Mouse (Mus musculus) lung, embryonic 14.5 days (tissue): ENCODE data around the gene 9030025P20Rik. TPM values are rescaled to one million over a fixed set of nuclear protein-coding genes. Genes with fewer than 3 reads are reported as not detected.
"Not testable (repeated sequence)": the region's sequence is repeated elsewhere in the genome, so short reads cannot be mapped to it uniquely, and the experiment has no call there.

Source experiments
- ATAC-seq: fragments of 200-750 bp; cut with Nextera tagmentation; 2 replicates; pipeline ENCODE4 v1.8.0; 2017; ENCODE audit warnings: mild to moderate bottlenecking, moderate TSS enrichment, moderate library complexity; ENCODE audit not compliant: insufficient read depth
- DNase-seq: peaks from one replicate; pipeline ENCODE4 v3.0.0-alpha.2; 2015
- H3K27ac ChIP-seq: fragments of 300-500 bp; sonication (generic); 2 replicates; pipeline ENCODE4 v1.5.1; 2014; ENCODE audit warnings: low read depth, mild to moderate bottlenecking, moderate library complexity
- H3K27me3 ChIP-seq: fragments of 300-500 bp; sonication (generic); 2 replicates; pipeline ENCODE4 v1.6.1; 2014; ENCODE audit warnings: low read length, control low read depth; ENCODE audit not compliant: insufficient read depth
- H3K36me3 ChIP-seq: fragments of 300-500 bp; sonication (generic); 2 replicates; pipeline ENCODE4 v1.6.1; 2014; ENCODE audit warnings: control low read depth; ENCODE audit not compliant: insufficient read depth
- H3K4me1 ChIP-seq: fragments of 300-500 bp; sonication (generic); 2 replicates; pipeline ENCODE4 v1.6.1; 2014; ENCODE audit warnings: antibody characterized with exemption, control low read depth; ENCODE audit not compliant: insufficient read depth
- H3K4me2 ChIP-seq: fragments of 300-500 bp; sonication (generic); 2 replicates; pipeline ENCODE4 v1.6.1; 2014; ENCODE audit warnings: mild to moderate bottlenecking
- H3K4me3 ChIP-seq: fragments of 300-500 bp; sonication (generic); 2 replicates; pipeline ENCODE4 v1.5.1; 2014; ENCODE audit warnings: low read depth, low read length
- H3K9ac ChIP-seq: fragments of 300-500 bp; sonication (generic); 2 replicates; pipeline ENCODE4 v1.6.1; 2014
- H3K9me3 ChIP-seq: fragments of 300-500 bp; sonication (generic); 2 replicates; pipeline ENCODE4 v1.6.1; 2016; ENCODE audit warnings: low read depth, low read length, control low read depth
- WGBS: fragments of 180-500 bp; shearing (Covaris S2); extraction: QIAGEN DNeasy Blood & Tissue Kit; methylation state at CpG from one replicate; pipeline ENCODE4 v1.1.7; 2014; 5-methylcytosine and 5-hydroxymethylcytosine counted together
- polyA plus RNA-seq: library from polyadenylated mRNA; unstranded; fragments of >200 nt; fragmentation: Nextera tagmentation; extraction: Ambion mirVana; gene quantifications from 2 replicates; pipeline ENCODE4 v1.2.1, GENCODE M21; 2014

9030025P20Rik gene
- polyA plus RNA-seq, 1 experiment from 2014 or later, result 10.3 TPM

- H3K4me1 ChIP-seq, H3K36me3 ChIP-seq, H3K4me3 ChIP-seq, H3K4me2 ChIP-seq, ATAC-seq, H3K27me3 ChIP-seq, DNase-seq, H3K9ac ChIP-seq, H3K9me3 ChIP-seq, H3K27ac ChIP-seq: not testable (repeated sequence)
- no CpG with 5 or more reads among the region's 5 CpGs for WGBS
Observed at GRCm38 (mm10) chr17:14994140-14994539, 15.9 kb downstream of the 9030025P20Rik start.

- not testable (repeated sequence) for H3K4me3 ChIP-seq, DNase-seq, H3K36me3 ChIP-seq, H3K27me3 ChIP-seq, H3K9me3 ChIP-seq, H3K4me1 ChIP-seq, ATAC-seq, H3K9ac ChIP-seq, H3K27ac ChIP-seq, H3K4me2 ChIP-seq
- WGBS, result no CpG with 5 or more reads among the region's 4 CpGs
Observed at GRCm38 (mm10) chr17:15000047-15000446, 21.8 kb downstream of the 9030025P20Rik start.

- not testable (repeated sequence) for ATAC-seq, H3K9ac ChIP-seq, H3K4me1 ChIP-seq, H3K27me3 ChIP-seq, H3K4me2 ChIP-seq, H3K36me3 ChIP-seq, H3K4me3 ChIP-seq, DNase-seq, H3K27ac ChIP-seq, H3K9me3 ChIP-seq
- WGBS, result no CpG with 5 or more reads among the region's 3 CpGs
Observed at GRCm38 (mm10) chr17:15009088-15009487, 30.8 kb downstream of the 9030025P20Rik start.

GRCm38 (mm10) chr17:15009706-15010413 lies 31.6 kb downstream of the 9030025P20Rik start, which contains the start of gene Gm3435:
Gm3435 (plus strand) TSS chr17:15010176.
- not testable (repeated sequence) for H3K4me2 ChIP-seq, H3K4me1 ChIP-seq, DNase-seq, H3K27me3 ChIP-seq, H3K27ac ChIP-seq, H3K9me3 ChIP-seq, H3K9ac ChIP-seq, H3K36me3 ChIP-seq, H3K4me3 ChIP-seq
- peak; percentile 98 for ATAC-seq
- WGBS, result no CpG with 5 or more reads among the region's 60 CpGs

GRCm38 (mm10) chr17:15021503-15022220 lies 43.4 kb downstream of the 9030025P20Rik start:
- not testable (repeated sequence) for H3K9ac ChIP-seq, H3K27me3 ChIP-seq, DNase-seq, H3K4me2 ChIP-seq, H3K27ac ChIP-seq, H3K4me3 ChIP-seq, H3K9me3 ChIP-seq, H3K36me3 ChIP-seq, H3K4me1 ChIP-seq, ATAC-seq
- 91% methylated on average over 3 of the region's 3 CpGs for WGBS

- H3K9me3 ChIP-seq, result not testable (repeated sequence)
Observed at GRCm38 (mm10) chr17:15023878-15024492, 45.7 kb downstream of the 9030025P20Rik start.

GRCm38 (mm10) chr17:15024502-15025193 lies 46.4 kb downstream of the 9030025P20Rik start:
- DNase-seq, H3K4me2 ChIP-seq: not testable (repeated sequence)
- WGBS, result no CpG with 5 or more reads among the region's 48 CpGs

More at GRCm38 (mm10) chr17:15023878-15024492, 45.7 kb downstream of the 9030025P20Rik start:
- WGBS, result no CpG with 5 or more reads among the region's 97 CpGs
- H3K27me3 ChIP-seq, H3K4me1 ChIP-seq, DNase-seq, H3K36me3 ChIP-seq, H3K27ac ChIP-seq, H3K9ac ChIP-seq, H3K4me3 ChIP-seq, H3K4me2 ChIP-seq: not testable (repeated sequence)
- peak; percentile 77 for ATAC-seq

GRCm38 (mm10) chr17:15025513-15025912 lies 47.2 kb downstream of the 9030025P20Rik start:
- not testable (repeated sequence) for ATAC-seq, DNase-seq, H3K27ac ChIP-seq, H3K9me3 ChIP-seq, H3K27me3 ChIP-seq, H3K36me3 ChIP-seq, H3K9ac ChIP-seq, H3K4me2 ChIP-seq, H3K4me1 ChIP-seq, H3K4me3 ChIP-seq
- WGBS, result no CpG with 5 or more reads among the region's 6 CpGs

More at GRCm38 (mm10) chr17:15024502-15025193, 46.4 kb downstream of the 9030025P20Rik start:
- H3K4me1 ChIP-seq, H3K9ac ChIP-seq, H3K27ac ChIP-seq, H3K27me3 ChIP-seq, H3K36me3 ChIP-seq, H3K9me3 ChIP-seq, H3K4me3 ChIP-seq: not testable (repeated sequence)
- ATAC-seq, result peak; percentile 85

- H3K4me2 ChIP-seq, ATAC-seq, DNase-seq, H3K9me3 ChIP-seq, H3K27me3 ChIP-seq, H3K27ac ChIP-seq, H3K9ac ChIP-seq, H3K36me3 ChIP-seq, H3K4me3 ChIP-seq, H3K4me1 ChIP-seq: not testable (repeated sequence)
- WGBS, result no CpG with 5 or more reads among the region's 4 CpGs
Observed at GRCm38 (mm10) chr17:15031414-15031813, 53.1 kb downstream of the 9030025P20Rik start.

- no CpG with 5 or more reads among the region's 3 CpGs for WGBS
- not testable (repeated sequence) for H3K27me3 ChIP-seq, DNase-seq, ATAC-seq, H3K36me3 ChIP-seq, H3K4me3 ChIP-seq, H3K4me2 ChIP-seq, H3K27ac ChIP-seq, H3K9me3 ChIP-seq, H3K9ac ChIP-seq, H3K4me1 ChIP-seq
Observed at GRCm38 (mm10) chr17:15040455-15040854, 62.2 kb downstream of the 9030025P20Rik start.
